Mouse (Mus musculus): ENCODE measurements around the gene Wdr81. TPM values are rescaled to one million over a fixed set of nuclear protein-coding genes. Genes with fewer than 3 reads are reported as not detected.

Wdr81 gene
- polyA plus RNA-seq (2012; rRNA removed), result 9.6 and 10.2 TPM in 2 replicates

DNA sequence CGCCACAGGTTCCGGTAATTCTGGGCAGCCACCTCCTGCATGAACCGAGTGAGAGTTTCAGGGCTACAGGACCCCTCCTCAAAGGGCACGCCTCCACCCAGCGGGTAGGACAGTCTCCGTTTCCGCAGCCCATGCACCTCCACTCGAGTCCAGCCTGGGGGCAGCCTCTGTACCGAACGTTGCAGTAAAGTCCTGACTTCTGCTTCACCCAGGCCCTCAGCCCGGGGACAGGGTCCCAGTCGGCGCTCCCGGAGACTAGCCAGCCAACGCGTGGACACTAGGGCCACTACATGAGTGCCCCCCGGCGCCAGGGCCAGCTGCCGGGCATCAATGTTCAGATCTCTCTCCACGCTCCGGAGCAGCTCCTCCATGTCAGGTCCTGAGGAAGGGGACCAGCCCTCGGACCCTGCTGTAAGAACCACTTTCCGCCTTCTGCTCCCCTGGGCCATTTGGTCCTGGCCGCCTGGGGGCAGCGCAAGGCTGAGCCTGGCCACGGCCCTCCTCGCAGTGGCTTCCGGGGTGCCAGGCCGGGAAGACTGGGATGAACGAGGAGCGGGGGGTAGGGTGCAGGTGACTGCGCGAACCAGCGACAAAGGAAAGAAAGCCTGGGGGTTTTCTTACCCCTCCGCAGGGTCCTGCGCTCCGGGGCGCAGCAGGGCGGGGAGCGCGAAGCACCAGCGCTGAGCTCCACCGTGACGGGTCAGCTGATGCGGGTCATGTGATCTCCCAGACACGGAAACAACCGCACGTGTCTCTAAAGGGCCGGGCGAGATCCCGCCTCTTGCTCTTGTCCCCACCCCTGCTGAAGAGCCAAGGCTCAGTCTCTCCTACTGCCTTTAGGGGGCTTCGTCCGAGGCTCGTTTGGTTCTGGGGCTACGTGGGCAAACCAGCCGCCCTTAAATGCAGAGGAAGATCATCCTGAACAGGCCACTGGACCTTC lies at the start of gene Wdr81:
Gene Wdr81 (minus strand): TSS at position 727 of the 940 bp plus-strand sequence.

DNA sequence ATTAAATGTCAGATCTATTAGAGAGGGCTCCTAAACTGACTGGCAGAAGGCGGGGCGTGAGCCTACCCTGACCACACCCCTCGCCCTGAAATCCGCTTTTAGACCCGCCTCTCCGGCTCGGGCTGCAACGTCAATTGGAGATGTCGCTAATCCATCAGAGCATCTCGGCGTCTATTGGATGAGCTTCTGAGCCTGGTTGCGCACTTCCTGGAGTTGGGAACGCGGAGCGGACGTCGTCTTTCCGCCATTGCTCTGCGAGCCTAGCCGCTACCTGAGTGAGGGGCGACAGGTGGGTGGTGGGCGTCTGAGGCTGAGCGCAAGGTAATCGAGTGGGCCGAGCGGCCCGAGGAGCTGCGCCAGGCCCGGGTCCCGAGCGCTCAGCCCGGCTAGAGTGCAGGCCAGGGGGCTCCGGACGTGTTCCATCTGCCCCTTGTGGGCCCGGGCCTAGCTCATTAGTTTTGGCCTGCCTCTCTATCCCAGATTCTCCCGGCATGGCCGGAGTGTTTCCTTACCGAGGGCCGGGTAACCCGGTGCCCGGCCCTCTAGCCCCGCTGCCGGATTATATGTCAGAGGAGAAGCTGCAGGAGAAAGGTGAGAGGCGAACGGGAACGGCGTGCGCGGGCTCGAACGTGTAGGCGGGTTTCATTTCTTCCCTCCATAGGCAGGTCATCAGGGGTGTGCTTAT lies 32.2 kb upstream of the Wdr81 start, which contains the start of gene Prpf8:
Gene Prpf8 (plus strand): TSS at position 216 of the 685 bp plus-strand sequence.

DNA sequence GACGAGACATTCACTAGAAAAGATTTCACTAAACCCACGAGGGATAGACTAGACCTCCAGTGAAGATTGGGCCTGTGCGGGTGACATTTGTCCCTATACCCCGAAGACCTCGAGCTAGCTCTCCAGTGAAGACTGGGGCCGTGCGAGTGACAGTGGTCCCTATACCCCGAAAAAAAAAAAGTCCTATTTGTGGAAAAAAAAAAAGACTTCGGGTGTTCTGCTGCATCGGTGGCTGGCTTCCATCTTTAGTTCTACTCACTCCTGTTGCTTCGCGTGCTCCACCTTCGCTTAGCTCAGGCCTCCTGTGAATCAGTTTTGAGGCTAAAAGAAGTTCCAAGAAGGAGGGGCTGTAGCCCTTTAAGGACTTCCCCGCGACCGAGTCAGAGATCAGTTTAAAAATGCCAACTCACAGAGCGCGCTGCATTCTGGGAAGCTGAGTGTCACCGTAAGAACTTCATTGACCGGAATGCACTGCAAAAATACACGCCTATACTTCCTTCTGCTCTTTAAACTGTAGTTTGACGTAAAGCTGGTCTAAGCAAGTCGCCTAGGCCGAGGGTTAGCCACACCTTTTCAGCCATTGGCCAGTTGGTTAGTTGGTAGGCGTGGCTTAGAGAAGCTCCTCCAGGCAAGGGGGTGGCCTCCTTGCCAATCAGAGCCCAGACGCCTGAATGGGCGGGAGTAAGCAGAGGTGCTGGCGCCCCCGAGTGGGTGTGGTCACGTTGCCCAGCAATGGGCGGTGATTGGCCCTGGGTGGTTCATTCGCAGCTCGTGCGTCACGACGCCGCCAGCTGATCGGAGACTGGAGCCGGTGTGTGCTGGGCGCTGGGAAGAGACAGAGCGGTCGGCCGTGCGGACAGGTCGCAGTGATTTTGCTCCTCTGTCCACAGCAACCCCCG lies 6.6 kb upstream of the Wdr81 start, which contains the start of gene Tlcd2:
Gene Tlcd2 (plus strand): TSS at position 872 of the 899 bp plus-strand sequence.

DNA sequence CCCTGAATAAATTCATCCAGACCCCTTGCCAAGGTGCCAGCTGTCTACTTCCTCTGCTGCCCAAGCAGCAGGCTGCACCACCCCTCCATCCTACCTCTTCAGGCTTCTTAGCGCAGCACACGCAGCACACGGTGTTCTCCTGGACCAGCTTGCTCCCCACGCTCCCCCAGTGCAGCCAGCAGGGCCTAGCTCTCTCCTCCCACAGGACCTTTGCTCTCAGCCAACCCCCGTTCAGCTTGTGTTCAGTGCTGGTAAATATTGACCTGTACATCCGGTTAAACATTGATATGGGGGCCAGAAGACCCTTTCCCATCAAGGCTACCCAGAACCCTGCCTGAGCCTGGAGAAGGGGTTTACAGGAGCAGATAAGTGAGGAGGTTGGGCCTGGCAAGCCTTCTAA lies 15.2 kb downstream of the Wdr81 start, which contains the start of gene Serpinf2:
Gene Serpinf2 (minus strand): TSS at position 229 of the 400 bp plus-strand sequence.

DNA sequence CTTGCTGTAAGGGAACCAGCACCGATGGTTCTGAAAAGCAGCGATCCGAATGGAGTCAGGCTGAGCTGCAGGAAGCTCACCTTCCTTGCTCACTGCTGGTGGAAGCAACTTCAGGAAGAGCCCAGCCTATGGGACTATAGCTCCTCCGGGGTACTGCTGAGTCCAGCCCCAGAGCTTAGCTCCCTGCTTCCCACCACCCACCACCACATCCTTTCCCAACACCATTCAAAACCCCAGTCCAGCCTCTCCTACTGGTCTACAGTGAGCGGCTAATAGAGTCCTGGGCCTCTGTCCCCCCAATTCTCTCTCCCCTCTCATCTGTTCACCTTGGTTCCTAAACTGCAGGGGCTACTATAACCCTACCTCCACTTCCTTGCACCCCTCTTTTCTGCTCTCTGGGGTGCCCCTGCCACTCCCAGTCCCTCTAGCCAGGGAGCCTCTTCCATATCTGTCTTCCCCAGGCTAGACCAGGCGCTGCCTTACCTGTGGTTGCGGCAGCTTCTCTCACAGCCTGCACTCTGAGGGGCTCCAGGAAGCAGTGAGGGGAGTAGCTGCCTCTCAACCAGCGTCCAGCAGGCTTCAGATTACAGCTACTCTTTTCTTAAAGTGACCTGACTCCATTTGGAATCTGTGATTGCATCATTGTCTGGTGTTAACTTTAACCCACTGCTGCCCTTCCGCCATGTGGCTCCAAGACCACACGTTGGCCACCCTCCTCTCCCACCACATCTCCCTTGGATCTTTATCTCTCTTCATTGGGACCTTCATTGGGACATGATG lies 32.3 kb downstream of the Wdr81 start, which contains the start of gene Serpinf1:
Gene Serpinf1 (minus strand): TSS at position 689 of the 780 bp plus-strand sequence.

Other genes starting within 250 kb of the Wdr81 start
- 54.6 and 59.8 TPM in 2 replicates for gene Rpa1, start 106.4 kb downstream of the Wdr81 start, polyA plus RNA-seq (2012; rRNA removed)
- gene Smyd4, start 106.3 kb downstream of the Wdr81 start, polyA plus RNA-seq (2012; rRNA removed), result 8.2 TPM in 2 replicates
- gene Serpinf1, start 32.0 kb downstream of the Wdr81 start, polyA plus RNA-seq (2012; rRNA removed), result 32.4 and 60.9 TPM in 2 replicates
- 0.15 and 0.22 TPM in 2 replicates for gene Serpinf2, start 15.1 kb downstream of the Wdr81 start, polyA plus RNA-seq (2012; rRNA removed)
- 1.8 and 3.9 TPM in 2 replicates for gene Tlcd2, start 7.0 kb upstream of the Wdr81 start, polyA plus RNA-seq (2012; rRNA removed)
- gene Prpf8, start 32.1 kb upstream of the Wdr81 start, polyA plus RNA-seq (2012; rRNA removed), result 124 and 138 TPM in 2 replicates
- 1.3 and 1.6 TPM in 2 replicates for gene Rilp, start 55.4 kb upstream of the Wdr81 start, polyA plus RNA-seq (2012; rRNA removed)
- gene Scarf1, start 58.8 kb upstream of the Wdr81 start, polyA plus RNA-seq (2012; rRNA removed), result 5.4 and 5.9 TPM in 2 replicates
- gene Slc43a2, start 77.0 kb upstream of the Wdr81 start, polyA plus RNA-seq (2012; rRNA removed), result 23.2 and 23.6 TPM in 2 replicates
- gene Pitpna, start 133.4 kb upstream of the Wdr81 start, polyA plus RNA-seq (2012; rRNA removed), result 133 and 135 TPM in 2 replicates
- 50.6 and 55.2 TPM in 2 replicates for gene Inpp5k, start 176.3 kb upstream of the Wdr81 start, polyA plus RNA-seq (2012; rRNA removed)
- gene Myo1c, start 195.8 kb upstream of the Wdr81 start, polyA plus RNA-seq (2012; rRNA removed), result 12.8 and 20.7 TPM in 2 replicates
- 77.4 and 84.6 TPM in 2 replicates for gene Crk, start 224.5 kb upstream of the Wdr81 start, polyA plus RNA-seq (2012; rRNA removed)

Measured in central nervous system, embryonic 14 days (tissue).